Mouse (Mus musculus) urinary bladder, postnatal 10 days (tissue): ENCODE data around the gene Adam15.

Source experiments
- DNase-seq: peaks from one replicate; pipeline ENCODE4 v3.0.0; 2022; ENCODE audit warnings: low spot score

Adam15 gene

DNA sequence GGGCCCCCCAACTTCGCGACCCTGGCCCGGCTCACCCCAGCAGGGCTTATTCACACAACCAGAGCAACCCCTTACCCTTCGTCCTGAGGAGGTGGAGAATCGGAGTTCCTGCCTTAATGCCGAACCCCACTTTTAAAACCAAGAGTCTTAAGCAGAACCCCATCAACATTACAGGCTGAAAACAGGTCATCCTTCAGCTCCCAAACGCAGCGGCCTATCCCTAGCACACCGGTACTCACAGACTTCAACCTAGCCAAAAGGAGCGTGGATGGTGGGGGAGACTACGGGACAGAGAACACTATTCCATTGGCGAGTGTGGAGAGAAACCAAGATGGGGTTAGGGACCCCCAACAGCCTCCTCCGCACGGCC, 27.7 kb downstream of the Adam15 start:
- no peak for DNase-seq

DNA sequence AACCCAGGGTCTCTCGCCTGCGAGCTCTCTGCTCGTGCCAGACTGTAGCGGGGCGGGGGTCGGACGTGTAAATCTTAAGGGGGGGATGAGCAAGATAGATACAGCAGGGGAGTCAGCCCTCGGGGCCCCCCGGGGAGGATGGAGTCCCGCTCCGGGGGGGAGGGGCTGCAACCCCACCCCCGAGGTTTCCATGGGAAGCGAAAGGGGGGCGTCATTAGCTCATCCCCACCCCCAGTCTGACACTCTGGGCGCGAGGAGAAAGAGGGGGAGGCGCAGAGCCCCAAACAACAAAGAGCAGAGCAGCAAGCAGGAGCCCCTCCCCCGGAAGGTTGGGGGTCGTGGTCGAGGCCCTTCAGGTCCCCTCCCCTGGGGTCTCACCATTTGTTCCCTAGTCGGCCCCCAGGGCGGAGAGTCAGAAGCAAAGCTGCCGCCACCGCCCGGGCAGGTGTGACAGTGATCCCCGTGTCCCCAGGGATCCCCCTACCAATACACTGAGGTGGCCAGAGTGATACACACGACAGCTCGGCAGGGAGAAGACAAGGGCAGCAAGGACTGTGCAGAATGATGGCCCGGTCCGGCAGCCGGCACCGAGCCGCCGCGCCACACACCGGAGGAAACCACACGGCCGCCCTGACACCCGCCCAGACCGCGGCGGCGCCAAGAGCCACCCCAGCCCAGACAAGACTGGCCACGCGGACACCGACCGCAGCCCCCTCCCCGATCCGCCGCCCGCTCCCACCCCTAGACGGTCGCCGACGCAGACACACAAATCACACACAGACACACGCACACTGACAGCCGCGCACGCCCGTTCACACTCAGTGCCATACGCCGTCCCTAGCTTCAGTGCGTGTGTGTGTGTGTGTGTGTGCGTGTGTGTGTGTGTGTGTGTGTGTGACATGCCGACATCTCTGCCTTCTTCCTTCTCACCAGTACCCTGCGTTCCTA, 28.3 kb downstream of the Adam15 start:
- no peak for DNase-seq

- no peak for DNase-seq
These were observed 29.1 kb downstream of the Adam15 start for GRCm38 (mm10) chr3:89320581-89321182.

DNA sequence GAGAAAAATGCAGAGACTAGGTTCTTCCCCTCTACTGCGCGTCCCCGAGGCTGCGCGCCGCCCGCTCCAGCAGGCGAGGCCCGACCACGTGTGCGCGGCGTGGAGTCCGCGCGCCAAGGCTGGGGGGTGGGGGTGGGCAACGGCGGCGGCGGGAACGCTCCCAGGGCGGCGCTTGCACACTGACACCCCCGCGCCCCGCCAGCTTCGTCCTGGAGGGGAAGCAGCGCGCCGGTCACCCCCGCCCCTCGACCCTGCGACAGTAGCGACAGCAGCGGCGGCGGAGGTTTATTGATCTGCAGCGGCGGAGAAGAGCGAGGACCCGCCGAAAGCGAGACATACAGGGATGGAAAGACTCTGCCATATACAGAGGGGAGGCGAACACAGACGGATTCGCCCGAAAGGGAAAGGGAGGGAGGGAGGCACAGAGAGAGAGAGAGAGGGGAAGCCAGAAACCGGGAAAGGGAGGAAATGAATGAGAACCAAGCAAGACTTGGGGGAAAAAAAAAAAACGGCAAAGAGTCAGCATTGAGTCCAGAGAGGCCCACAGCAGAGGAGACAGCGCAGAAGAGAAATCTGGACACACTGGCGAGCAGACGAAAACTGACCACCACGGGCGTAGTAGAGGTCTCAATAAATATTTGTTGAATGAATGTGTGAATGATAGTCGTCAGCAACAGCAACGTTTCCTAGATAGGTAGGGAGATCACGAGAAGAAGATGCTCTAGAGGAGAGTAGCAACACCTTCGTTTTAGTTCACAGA, 30.0 kb downstream of the Adam15 start:
- no peak for DNase-seq

- no peak for DNase-seq
These were observed 30.7 kb downstream of the Adam15 start for GRCm38 (mm10) chr3:89318971-89319590.

DNA sequence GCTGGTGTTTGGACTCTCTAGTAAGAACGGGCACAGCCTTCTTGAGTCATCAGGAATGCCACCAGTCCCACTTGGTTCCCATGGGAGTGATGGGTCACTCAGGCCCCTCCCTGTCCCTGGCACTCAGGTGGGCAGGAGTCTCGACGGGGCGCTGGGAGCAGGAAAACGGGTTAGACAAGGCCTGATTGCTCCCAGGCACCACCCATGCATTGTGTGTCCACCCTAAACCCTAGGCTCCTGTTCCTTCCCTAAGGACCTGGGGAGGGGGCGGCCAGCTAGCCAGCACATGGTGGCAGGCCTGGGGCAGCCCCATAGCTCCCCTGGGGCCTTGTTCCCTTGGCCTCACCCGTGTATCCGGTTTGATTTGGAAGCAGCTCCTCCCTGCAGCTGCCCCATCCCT, 31.5 kb downstream of the Adam15 start:
- no peak for DNase-seq

DNA sequence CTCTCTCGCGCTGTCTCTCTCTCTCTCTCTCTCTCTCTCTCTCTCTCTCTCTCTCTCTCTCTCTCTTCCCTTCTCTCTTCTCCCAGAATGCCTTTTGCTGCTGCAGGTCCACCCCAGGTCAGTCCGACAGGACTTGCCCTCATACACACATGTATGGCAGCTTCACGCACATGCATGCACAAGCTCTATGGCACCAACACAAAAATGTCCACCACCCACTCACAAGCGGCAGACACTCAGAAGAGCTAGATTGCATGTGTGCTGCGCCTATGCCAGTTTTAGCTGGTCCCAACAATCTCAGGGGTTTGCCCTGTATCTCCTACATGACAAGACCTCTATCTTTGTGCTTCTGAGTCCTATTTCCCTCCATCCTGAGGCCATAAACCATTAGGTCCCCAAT, 32.5 kb downstream of the Adam15 start:
- no peak for DNase-seq

- peak; percentile 58 for DNase-seq
These were observed 33.0 kb downstream of the Adam15 start for GRCm38 (mm10) chr3:89316833-89317232.

GRCm38 (mm10) chr3:89315930-89316831, 33.6 kb downstream of the Adam15 start:
- DNase-seq, result no peak

GRCm38 (mm10) chr3:89315195-89315929, 34.4 kb downstream of the Adam15 start:
- DNase-seq, result no peak

GRCm38 (mm10) chr3:89314791-89315190, 35.0 kb downstream of the Adam15 start:
- no peak for DNase-seq

DNA sequence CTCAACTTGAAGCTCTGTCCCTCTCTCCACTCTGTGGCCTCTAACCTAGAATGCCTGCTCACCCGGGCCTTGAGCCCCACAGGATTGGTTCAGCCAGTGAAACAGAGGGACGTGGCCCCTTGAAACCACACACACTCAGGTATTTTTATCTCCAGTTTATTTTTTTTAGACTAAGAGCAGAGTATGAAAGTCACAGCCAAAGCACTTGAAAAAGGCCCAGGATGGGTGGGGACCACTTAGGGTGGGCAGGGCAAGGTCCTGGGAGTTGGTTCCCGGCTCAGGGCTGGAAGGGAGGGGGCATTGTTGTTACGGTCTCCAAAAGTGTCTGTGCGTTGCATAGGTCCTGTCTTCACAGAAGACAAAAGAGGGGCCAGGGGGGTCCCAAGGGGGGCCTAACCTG, 35.5 kb downstream of the Adam15 start:
- DNase-seq, result no peak

GRCm38 (mm10) chr3:89308089-89308488, 41.7 kb downstream of the Adam15 start:
- no peak for DNase-seq

DNA sequence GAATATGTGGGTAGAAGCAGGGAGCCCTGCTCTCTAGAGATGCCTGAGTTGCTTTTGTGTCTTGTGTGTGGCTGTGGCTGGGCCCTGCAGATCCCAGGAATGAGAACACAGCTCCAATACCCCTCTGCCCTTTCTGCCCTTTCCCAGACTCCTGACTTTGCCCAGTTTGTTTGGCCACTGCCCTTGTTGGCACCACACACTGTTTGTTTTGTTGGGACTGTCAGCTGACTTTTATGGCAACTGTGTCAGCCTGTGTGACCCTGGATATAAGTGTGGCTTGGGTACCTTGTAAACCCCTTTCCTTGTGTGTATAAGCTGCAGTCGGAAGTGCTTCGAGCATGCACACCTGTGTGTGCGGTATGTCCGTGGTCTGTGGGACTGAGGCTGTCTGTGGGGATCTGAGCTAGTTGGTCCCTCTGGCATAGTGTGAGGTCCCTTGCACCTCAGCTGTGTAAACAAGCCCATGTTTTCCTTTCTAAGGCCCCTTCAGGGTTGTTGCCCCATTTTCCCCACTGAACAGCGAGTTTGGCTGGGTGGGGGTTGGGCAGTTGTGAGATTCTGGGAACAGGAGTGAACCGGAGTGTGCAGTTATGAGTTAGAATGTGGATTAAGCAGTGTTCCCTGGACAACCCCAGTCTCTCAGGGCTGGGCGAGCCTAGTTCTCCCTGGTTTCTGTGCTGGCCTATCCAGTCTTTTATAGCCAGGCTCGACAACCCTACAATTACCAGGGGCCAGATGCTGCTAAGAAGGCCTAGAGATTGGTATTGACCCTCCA, 44.1 kb downstream of the Adam15 start:
- DNase-seq, result no peak

DNA sequence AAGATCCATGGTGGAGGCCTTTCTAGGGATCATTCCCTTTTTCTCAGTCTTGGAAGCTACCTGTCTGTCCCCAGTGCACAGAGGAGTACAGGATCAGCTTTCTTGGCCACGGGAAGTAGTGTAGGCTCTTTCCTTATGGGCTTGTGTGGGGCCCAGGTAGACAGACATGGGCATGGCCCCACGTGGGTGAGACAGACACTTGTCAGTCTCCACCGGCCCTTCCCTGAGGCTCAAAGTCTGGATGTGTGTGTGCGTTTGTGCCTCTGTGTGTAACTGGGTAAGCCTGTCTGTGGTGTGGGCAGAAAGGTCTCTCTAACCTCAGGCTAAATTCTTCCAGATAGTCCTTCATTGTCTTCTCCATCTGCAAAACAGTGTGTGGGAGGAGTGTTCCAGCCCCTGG, 44.7 kb downstream of the Adam15 start:
- DNase-seq, result no peak

- no peak for DNase-seq
These were observed 45.4 kb downstream of the Adam15 start for GRCm38 (mm10) chr3:89304440-89304839.

- no peak for DNase-seq
These were observed 49.3 kb downstream of the Adam15 start for GRCm38 (mm10) chr3:89300514-89300913.

DNA sequence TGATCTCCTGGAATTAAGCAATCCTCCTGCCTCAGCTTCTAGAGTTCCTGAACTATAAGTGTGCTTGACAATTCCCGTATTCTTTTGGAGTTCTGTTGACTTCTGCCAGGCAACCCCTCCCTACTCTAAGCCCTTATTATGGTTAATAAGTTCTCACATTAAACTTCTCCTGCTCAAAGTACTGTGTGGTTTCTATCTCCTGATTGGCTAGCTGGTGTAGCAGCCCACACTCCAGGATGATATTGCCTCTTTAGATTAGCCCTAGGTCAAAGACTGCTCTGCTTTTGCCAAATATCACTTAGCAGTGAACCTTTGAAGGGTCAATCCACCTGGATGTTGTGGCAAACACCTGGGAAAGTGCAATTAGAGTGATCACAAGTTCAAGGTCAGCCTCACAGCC, 49.7 kb downstream of the Adam15 start:
- DNase-seq, result no peak

- DNase-seq, result no peak
These were observed 50.3 kb downstream of the Adam15 start for GRCm38 (mm10) chr3:89299499-89299898.

GRCm38 (mm10) chr3:89298908-89299307, 50.9 kb downstream of the Adam15 start:
- DNase-seq, result no peak
